Comparison of ENCODE assay signal across 15 mouse cellular contexts in genomic region chr5:29779733-29780132, GRCm38 (mm10). TPM values are rescaled to one million over a fixed set of nuclear protein-coding genes. Genes with fewer than 3 reads are reported as not detected.
DNase-seq lines count a peak whose midpoint lies in the region; ATAC-seq and TF ChIP-seq lines count a peak whose summit lies in the region.
"Not testable (repeated sequence)": the region's sequence is repeated elsewhere in the genome, so short reads cannot be mapped to it uniquely, and the experiment has no call there.
"Had no signal": no experiment of that assay in that cellular context is flagged by ENCODE, and none has a peak within 500 bp of the region (broad histone marks: within the 10 kb centered on the region; RNA-seq: fewer than 3 reads in every experiment).

No protein-coding gene starts in this region.

- H3K27me3 ChIP-seq in liver, embryonic 13.5 days; liver, embryonic 15.5 days; liver, postnatal 0 days (ENCODE audit: insufficient read depth, low read length): not testable (repeated sequence)

- not testable (repeated sequence) for H3K27ac ChIP-seq in liver, embryonic 13.5 days; liver, embryonic 15.5 days (replicated peaks); liver, postnatal 0 days (ENCODE audit: low read depth)

- peak; percentile 63 for ATAC-seq in liver, embryonic 13.5 days (ENCODE audit: low read depth)
- ATAC-seq in liver, embryonic 15.5 days (ENCODE audit: insufficient read depth) = 0 out of 2 replicates have a peak, but pooled peaks have one; percentile 31
- peak; percentile 36; the same call in 1 of the 2 replicates for ATAC-seq in liver, postnatal 0 days

- H3K4me2 ChIP-seq in liver, embryonic 13.5 days; liver, embryonic 15.5 days; liver, postnatal 0 days (ENCODE audit: low read depth, low read length): not testable (repeated sequence)

- WGBS in liver, embryonic 13.5 days (ENCODE audit: insufficient replicate concordance) = 68% methylated on average over 9 of the region's 9 CpGs
- 64% methylated on average over 9 of the region's 9 CpGs for WGBS in liver, embryonic 15.5 days (ENCODE audit: insufficient replicate concordance)
- WGBS in liver, postnatal 0 days (ENCODE audit: insufficient replicate concordance) = 78% methylated on average over 8 of the region's 9 CpGs

- not testable (repeated sequence) for TF ChIP-seq CTCF in liver, postnatal 0 days (IDR thresholded peaks at IDR 0.05; ENCODE audit: low read depth)

- not testable (repeated sequence) for H3K4me1 ChIP-seq in liver, embryonic 13.5 days (replicated peaks); liver, embryonic 15.5 days (replicated peaks); liver, postnatal 0 days (ENCODE audit: insufficient read depth)

- peak; percentile 6 for DNase-seq in c-Kit-positive CD71-positive TER-119-positive erythroid progenitor cells, embryonic 14.5 days (ENCODE audit: low spot score)
- peak; percentile 13 for DNase-seq in liver
- DNase-seq in liver, embryonic 13.5 days; liver, postnatal 0 days: not testable (repeated sequence)

- H3K9ac ChIP-seq in liver, embryonic 13.5 days; liver, embryonic 15.5 days; liver, postnatal 0 days (replicated peaks): not testable (repeated sequence)

- peaks cover 41% of the 10 kb centered on the region for H3K36me3 ChIP-seq in liver, embryonic 13.5 days
- peaks cover 30% of the 10 kb centered on the region for H3K36me3 ChIP-seq in liver, embryonic 15.5 days (replicated peaks)
- peaks cover 28% of the 10 kb centered on the region for H3K36me3 ChIP-seq in liver, postnatal 0 days (replicated peaks; ENCODE audit: insufficient read depth, low read length)

- H3K4me3 ChIP-seq in liver, embryonic 13.5 days (replicated peaks); liver, embryonic 15.5 days (replicated peaks); liver, postnatal 0 days (ENCODE audit: low read depth, low read length): not testable (repeated sequence)

- H3K9me3 ChIP-seq in liver, embryonic 13.5 days (replicated peaks); liver, embryonic 15.5 days (replicated peaks); liver, postnatal 0 days (ENCODE audit: low read length): not testable (repeated sequence)

- not testable (repeated sequence) for TF ChIP-seq EP300 in liver, postnatal 0 days (IDR thresholded peaks at IDR 0.05; ENCODE audit: low read depth)

RNA-seq across cellular contexts. Expression of gene Gm5129, which starts 44.0 kb away (rescaled TPM):
- not detected in 2 replicates for polyA plus RNA-seq in liver, embryonic 13.5 days (2015; fragmentation: Nextera tagmentation; extraction: Ambion mirVana)
- polyA plus RNA-seq in liver, embryonic 15.5 days (2015; fragmentation: Nextera tagmentation; extraction: Ambion mirVana) = not detected in 2 replicates
- not detected in 2 replicates for polyA plus RNA-seq in liver, postnatal 0 days (2015; fragmentation: Nextera tagmentation; extraction: Ambion mirVana)
- polyA plus RNA-seq: activated CD4-positive, CD25-positive, alpha-beta regulatory T cell, adult 4 months; embryonic facial prominence, embryonic 11.5 days; embryonic facial prominence, embryonic 13.5 days; embryonic facial prominence, embryonic 15.5 days; erythroblast, embryonic 14.5 days; forebrain, embryonic 10.5 days; forebrain, embryonic 12.5 days; forebrain, embryonic 14.5 days; forebrain, embryonic 16.5 days; Patski had no signal

RNA-seq across cellular contexts. Expression of gene Dnajb6, which starts 44.2 kb away (rescaled TPM):
- 100 and 125 TPM in 2 replicates for polyA plus RNA-seq in liver, embryonic 13.5 days (2015; fragmentation: Nextera tagmentation; extraction: Ambion mirVana)
- polyA plus RNA-seq in liver, embryonic 15.5 days (2015; fragmentation: Nextera tagmentation; extraction: Ambion mirVana) = 71.6 and 81.4 TPM in 2 replicates
- polyA plus RNA-seq in liver, postnatal 0 days (2015; fragmentation: Nextera tagmentation; extraction: Ambion mirVana) = 83.0 and 87.4 TPM in 2 replicates
